In genomic region chr15:13133370-13133769, GRCm38 (mm10) we compare ENCODE assay signal across 17 mouse cellular contexts. TPM values are rescaled to one million over a fixed set of nuclear protein-coding genes. Genes with fewer than 3 reads are reported as not detected.
DNase-seq lines count a peak whose midpoint lies in the region; ATAC-seq and TF ChIP-seq lines count a peak whose summit lies in the region.
"Had no signal": no experiment of that assay in that cellular context is flagged by ENCODE, and none has a peak within 500 bp of the region (broad histone marks: within the 10 kb centered on the region; RNA-seq: fewer than 3 reads in every experiment).

No protein-coding gene starts in this region.

- peak; percentile 41 for TF ChIP-seq CTCF in midbrain, postnatal 0 days (IDR thresholded peaks at IDR 0.05)
- TF ChIP-seq CTCF in brain, embryonic 14.5 days (IDR thresholded peaks at IDR 0.05; ENCODE audit: borderline replicate concordance, extremely low read depth, insufficient read depth, insufficient read length), result 0 out of 2 replicates have a peak, but pooled peaks have one; percentile 13

- H3K9me3 ChIP-seq in kidney, embryonic 16.5 days (ENCODE audit: low read length), result 0 out of 2 replicates have a peak, but pooled peaks cover 2% of the 10 kb centered on the region
- H3K9me3 ChIP-seq in midbrain, postnatal 0 days (ENCODE audit: low read length), result no peaks in the 10 kb centered on the region
- H3K9me3 ChIP-seq in midbrain, embryonic 16.5 days (replicated peaks; ENCODE audit: control insufficient read depth, low read length, poor library complexity, severe bottlenecking), result no peaks in the 10 kb centered on the region

- ATAC-seq in kidney, embryonic 16.5 days (ENCODE audit: low FRiP score, low TSS enrichment), result 0 out of 2 replicates have a peak, but pooled peaks have one; percentile 23
- ATAC-seq in midbrain, postnatal 0 days (ENCODE audit: low FRiP score), result no peak
- ATAC-seq in midbrain, embryonic 16.5 days, result no peak
- ATAC-seq: CD4-positive, CD25-positive, alpha-beta regulatory T cell, adult 4 months; forebrain, embryonic 14.5 days had no signal

- H3K9ac ChIP-seq in kidney, embryonic 16.5 days (replicated peaks; ENCODE audit: low read length), result no peak overlapping the region
- no peak overlapping the region for H3K9ac ChIP-seq in midbrain, postnatal 0 days (replicated peaks; ENCODE audit: low read length, poor library complexity, severe bottlenecking)
- no peak overlapping the region for H3K9ac ChIP-seq in midbrain, embryonic 16.5 days (ENCODE audit: low read depth, low read length)

- no peak overlapping the region for H3K4me2 ChIP-seq in kidney, embryonic 16.5 days (replicated peaks; ENCODE audit: low read depth, low read length)
- H3K4me2 ChIP-seq in midbrain, postnatal 0 days (ENCODE audit: low read depth, low read length, poor library complexity, severe bottlenecking), result no peak overlapping the region
- H3K4me2 ChIP-seq in midbrain, embryonic 16.5 days (ENCODE audit: low read length), result no peak overlapping the region
- H3K4me2 ChIP-seq: liver, embryonic 11.5 days had no signal

- WGBS in kidney, embryonic 16.5 days, result 94% methylated on average over 8 of the region's 8 CpGs
- WGBS in midbrain, postnatal 0 days, result 95% methylated on average over 8 of the region's 8 CpGs
- 90% methylated on average over 8 of the region's 8 CpGs for WGBS in midbrain, embryonic 16.5 days

- H3K4me1 ChIP-seq in kidney, embryonic 16.5 days (ENCODE audit: insufficient read depth, low read length), result no peaks in the 10 kb centered on the region
- no peaks in the 10 kb centered on the region for H3K4me1 ChIP-seq in midbrain, postnatal 0 days (ENCODE audit: insufficient read depth, low read length)
- H3K4me1 ChIP-seq in midbrain, embryonic 16.5 days (ENCODE audit: control insufficient read depth, insufficient read depth, low read length), result peaks cover 6% of the 10 kb centered on the region; the same call in 1 of the 2 replicates

- TF ChIP-seq POLR2A in brain, embryonic 14.5 days (IDR thresholded peaks at IDR 0.05; ENCODE audit: borderline replicate concordance, extremely low read depth, insufficient read depth, insufficient read length, poor library complexity, severe bottlenecking), result no peak

- no peaks in the 10 kb centered on the region for H3K36me3 ChIP-seq in kidney, embryonic 16.5 days (ENCODE audit: insufficient read depth, low read length)
- H3K36me3 ChIP-seq in midbrain, postnatal 0 days (ENCODE audit: insufficient read depth, low read length), result no peaks in the 10 kb centered on the region
- no peaks in the 10 kb centered on the region for H3K36me3 ChIP-seq in midbrain, embryonic 16.5 days (ENCODE audit: control insufficient read depth, insufficient read depth, low read length)

- DNase-seq in kidney, adult 9 months, result no peak
- no peak for DNase-seq in midbrain, postnatal 0 days (ENCODE audit: low spot score)
- peak; percentile 67 for DNase-seq in ES-CJ7 (ENCODE audit: low read depth, low spot score)
- no peak for DNase-seq in brain, embryonic 14.5 days (ENCODE audit: low read depth)
- no peak for DNase-seq in embryo, embryonic 10 days (ENCODE audit: low spot score)
- DNase-seq in thymus, postnatal 36 days, result no peak
- DNase-seq: layer of hippocampus, postnatal 36 days; left cerebral cortex, postnatal 4 days; right cerebral cortex, postnatal 14 days; thymus, postnatal 4 days had no signal

- H3K27me3 ChIP-seq in kidney, embryonic 16.5 days (ENCODE audit: insufficient read depth, low read length), result no peaks in the 10 kb centered on the region
- no peaks in the 10 kb centered on the region for H3K27me3 ChIP-seq in midbrain, postnatal 0 days (ENCODE audit: insufficient read depth, low read length)
- no peaks in the 10 kb centered on the region for H3K27me3 ChIP-seq in midbrain, embryonic 16.5 days (ENCODE audit: control insufficient read depth, insufficient read depth, low read depth, low read length)

- no peak overlapping the region for H3K27ac ChIP-seq in kidney, embryonic 16.5 days (ENCODE audit: low read length)
- H3K27ac ChIP-seq in midbrain, postnatal 0 days (ENCODE audit: low read depth, low read length), result no peak overlapping the region
- H3K27ac ChIP-seq in midbrain, embryonic 16.5 days (ENCODE audit: low read length), result no peak overlapping the region

- no peak overlapping the region for H3K4me3 ChIP-seq in kidney, embryonic 16.5 days (ENCODE audit: low read length)
- H3K4me3 ChIP-seq in midbrain, postnatal 0 days (ENCODE audit: low read depth, low read length), result no peak overlapping the region
- no peak overlapping the region for H3K4me3 ChIP-seq in midbrain, embryonic 16.5 days (ENCODE audit: low read depth, low read length)

RNA-seq across cellular contexts. Expression of gene Cdh6, which starts 40.1 kb away (rescaled TPM):
- polyA plus RNA-seq in kidney, embryonic 16.5 days (2015; fragmentation: Nextera tagmentation; extraction: Ambion mirVana), result 33.8 and 34.8 TPM in 2 replicates
- total RNA-seq in midbrain, postnatal 0 days (2014; rRNA removed), result 20.1 and 23.2 TPM in 2 replicates
- 18.0 and 18.1 TPM in 2 replicates for polyA plus RNA-seq in midbrain, postnatal 0 days (2015; fragmentation: Nextera tagmentation; extraction: Ambion mirVana)
- 18.8 and 19.7 TPM in 2 replicates for polyA plus RNA-seq in midbrain, embryonic 16.5 days (2015; fragmentation: Nextera tagmentation; extraction: Ambion mirVana)
- 3.2 and 7.8 TPM in 2 replicates for polyA plus RNA-seq in brain, embryonic 14.5 days (2012; rRNA removed)
- total RNA-seq: granulocyte monocyte progenitor cell, adult 5-6 weeks; megakaryocyte, adult 5-6 weeks had no signal
